Mouse (Mus musculus): ENCODE measurements around the gene 1700009N14Rik. TPM values are rescaled to one million over a fixed set of nuclear protein-coding genes. Genes with fewer than 3 reads are reported as not detected.

The 1700009N14Rik gene
- not detected for total RNA-seq (2021)

DNA sequence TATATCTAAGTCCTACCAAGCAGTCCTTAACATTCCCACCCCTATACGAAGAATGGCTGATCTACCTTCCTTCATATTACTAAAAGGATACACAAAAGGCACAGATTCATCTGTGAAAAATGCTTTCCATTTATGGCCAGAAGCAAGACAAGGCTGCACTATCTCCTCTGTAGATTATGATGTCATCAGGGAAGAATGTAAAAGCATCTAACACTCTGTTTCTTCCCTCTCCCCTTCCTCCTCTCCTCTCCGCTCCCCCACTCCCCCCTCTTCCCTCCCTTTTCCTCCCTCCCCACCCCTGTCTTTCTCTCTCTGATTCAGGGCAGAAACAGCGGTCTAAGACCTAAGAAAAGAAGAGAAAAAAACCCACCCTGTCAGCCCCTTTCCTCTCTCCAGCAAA is at the start of gene 1700009N14Rik:
Gene 1700009N14Rik (plus strand): TSS at position 227 of the 400 bp plus-strand sequence.
- DNase-seq = no peak
- intact Hi-C loops (cut with DNase I) = no loop called here

DNA sequence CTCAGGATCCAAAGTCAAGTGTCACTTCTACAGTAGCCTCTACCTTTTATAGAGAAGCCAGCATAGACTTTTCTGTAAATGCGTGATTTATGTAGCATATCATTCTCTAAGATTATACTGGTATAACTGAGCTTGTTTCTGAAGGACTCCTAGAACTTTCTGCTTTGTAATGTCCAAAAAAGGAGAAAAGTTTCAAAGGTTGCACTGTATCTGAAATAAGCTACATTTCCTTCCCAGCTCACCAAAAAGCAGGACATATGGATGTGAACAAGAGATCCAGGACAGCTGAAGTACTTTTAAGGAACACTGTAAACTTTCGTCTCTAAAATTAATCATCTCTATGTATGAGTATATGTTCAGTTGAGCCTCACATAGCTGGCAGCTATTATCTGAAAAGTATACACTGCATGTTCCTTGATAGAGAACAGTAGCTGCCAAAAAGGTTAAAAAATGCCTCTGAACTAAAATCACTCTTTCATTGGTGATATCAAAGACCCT is 12.2 kb upstream of the 1700009N14Rik start:
- intact Hi-C loops (cut with DNase I) = no loop called here

DNA sequence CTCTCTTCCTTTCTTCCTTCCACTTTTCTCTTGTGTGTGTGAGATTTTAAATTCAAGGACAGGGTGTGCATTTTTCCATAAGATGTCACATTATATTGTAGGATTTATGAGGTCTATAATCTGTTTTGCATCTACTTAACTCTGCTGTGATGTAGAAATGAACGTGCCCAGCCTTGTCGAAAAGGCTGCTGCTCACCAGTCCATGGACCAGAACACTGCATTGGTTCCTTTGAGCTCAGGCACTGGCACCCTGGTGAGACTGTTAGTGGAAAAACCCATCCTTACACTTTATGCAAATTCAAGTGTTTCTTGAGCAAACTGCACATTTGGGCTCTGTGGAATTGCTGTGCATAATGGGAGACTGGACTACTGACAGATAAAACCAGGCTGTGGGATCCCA is 24.2 kb downstream of the 1700009N14Rik start:
- no peak for DNase-seq
- intact Hi-C loops (cut with DNase I) = no loop called here

More for the DNA sequence above, 12.2 kb upstream of the 1700009N14Rik start:
- DNase-seq = no peak

DNA sequence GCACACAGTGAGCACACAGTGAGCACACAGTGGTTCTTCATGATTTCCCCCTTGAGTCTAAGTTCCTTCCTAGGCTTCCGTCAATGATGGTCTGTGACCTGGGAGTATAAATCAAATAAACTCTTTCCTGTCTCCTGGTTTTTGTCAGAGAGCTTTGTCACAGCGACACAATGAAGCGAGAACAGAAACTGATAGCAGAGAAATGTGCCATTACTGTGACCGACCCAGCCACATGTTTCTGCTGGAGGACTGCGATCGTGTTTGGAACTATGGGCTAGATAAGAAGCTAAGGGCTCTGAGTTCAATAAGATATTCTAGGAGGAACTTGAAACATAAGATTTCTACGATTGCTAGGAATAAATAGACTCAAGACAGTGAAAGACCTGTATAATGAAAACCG is 36.3 kb downstream of the 1700009N14Rik start:
- DNase-seq = no peak
- intact Hi-C loops (cut with DNase I) = no loop called here

DNA sequence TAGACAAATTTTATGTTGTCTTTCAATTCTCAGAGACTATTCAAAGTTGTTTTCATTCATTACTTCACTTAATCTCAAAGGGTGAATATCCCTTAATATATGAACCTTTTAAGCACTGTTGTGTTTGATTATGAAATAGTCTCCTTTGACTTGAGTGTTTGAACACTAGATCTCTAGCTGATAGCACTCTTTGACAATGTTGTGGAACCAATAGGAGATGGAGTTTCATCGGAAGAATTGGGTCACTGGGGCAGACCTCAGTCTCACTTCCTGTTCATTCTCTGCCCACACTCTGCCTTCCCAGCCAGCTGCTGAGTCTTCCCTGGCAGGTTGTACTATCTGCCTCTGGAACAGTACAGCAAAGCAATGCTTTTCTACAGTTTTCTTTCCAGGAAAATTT is 43.5 kb downstream of the 1700009N14Rik start:
- DNase-seq = no peak
- intact Hi-C loops (cut with DNase I) = no loop called here

DNA sequence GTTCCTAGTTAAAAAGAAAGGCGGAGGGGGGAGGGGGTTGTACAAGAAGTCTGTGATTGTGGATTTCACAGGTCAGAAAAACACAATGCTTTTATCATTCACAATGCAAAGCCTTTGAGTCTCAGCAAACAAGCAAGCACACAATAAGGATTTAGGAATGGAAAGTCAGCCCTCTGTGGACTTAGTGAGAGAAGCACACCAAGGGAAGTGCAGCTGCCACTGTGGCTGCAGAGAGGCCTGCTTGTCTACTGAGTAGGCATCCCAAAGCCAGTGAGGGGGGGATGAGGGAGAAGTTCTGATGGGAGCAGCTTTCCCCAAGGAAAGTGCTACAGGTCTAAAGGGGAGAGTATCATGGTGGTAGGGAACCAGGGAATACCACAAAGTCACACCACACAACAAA is 45.8 kb downstream of the 1700009N14Rik start:
- no peak for DNase-seq
- intact Hi-C loops (cut with DNase I) = no loop called here

Data from heart, postnatal 36 days (tissue).